Mouse (Mus musculus) kidney, adult 10 weeks (tissue): ENCODE data around the gene Ccdc36. TPM values are rescaled to one million over a fixed set of nuclear protein-coding genes. Genes with fewer than 3 reads are reported as not detected.

Source experiments
- polyA plus RNA-seq: library from polyadenylated mRNA; stranded (reverse); fragments of 350-450 nt; fragmentation: Illumina TruSeq; extraction: RNeasy Lipid Tissue Mini Kit (QIAGEN cat#74804); gene quantifications from one replicate; pipeline ENCODE4 v1.2.3, GENCODE M21; 2014; ENCODE audit warnings: low read depth, low replicate concordance

The Ccdc36 gene
- not detected for polyA plus RNA-seq

DNA sequence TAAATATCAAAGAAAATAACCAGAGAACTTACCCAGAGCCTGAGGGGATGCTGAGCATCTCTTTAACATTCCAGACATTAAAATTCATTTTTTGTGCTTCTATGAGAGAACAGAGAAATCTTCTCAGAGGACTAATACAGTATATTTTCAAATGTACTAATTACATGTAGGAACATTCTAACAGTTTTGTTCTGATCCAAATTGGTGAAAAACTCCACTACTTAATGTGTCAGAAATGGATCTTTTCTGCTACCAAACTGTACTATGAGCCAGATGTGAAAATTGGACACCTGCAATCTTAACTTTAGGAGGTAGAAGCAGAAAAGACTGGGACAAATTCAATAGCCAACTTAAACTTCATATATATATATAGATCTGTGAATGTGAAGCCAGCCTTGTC lies at the start of gene Ccdc36:
Ccdc36 (minus strand) TSS at position 101 of the 400 bp plus-strand sequence.

GRCm38 (mm10) chr9:108461181-108461631 lies 32.9 kb upstream of the Ccdc36 start, which contains the start of gene Klhdc8b:
TSS of gene Klhdc8b (minus strand) at chr9:108461581.

DNA sequence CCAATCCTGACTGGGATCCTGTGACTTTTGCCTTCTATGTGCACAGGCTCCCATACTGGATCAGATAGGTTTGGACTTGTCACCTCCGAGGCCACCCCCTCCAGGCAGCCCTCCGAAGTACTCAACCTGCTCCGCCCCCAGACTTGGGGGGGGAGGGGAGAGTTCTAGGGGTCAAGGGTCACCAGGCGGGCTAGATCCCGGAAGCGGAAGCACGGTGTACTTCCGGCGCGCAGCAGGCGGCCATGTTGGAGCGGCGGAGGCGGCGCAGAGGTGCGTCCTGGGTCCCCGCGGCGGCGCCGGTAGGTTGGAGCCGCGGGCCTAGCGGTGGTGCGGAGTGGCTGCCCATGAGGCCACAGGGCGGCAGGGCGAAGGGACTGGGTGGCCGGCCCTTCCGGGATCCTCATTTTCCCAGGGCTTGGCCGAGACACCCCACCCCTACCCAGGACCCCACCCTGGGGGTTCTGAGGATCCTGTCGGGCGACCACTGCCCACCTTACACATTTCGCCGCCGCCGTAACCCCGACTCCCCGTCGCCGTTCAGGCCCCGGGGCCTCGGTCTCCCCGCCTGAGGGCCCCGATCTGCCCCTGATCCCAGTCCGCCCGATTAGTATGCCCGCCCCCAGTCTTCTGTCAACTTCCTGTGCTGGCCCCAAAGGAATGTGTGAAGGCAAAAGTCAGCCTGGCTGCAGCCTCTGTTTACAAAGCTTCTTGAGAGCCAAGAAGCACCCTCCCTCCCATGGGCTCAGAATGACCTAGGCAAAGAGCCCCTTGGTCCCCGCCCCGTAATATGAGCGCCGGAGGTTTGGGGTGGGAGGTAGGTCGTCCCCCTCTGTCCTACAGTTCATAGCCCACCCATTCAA lies 32.3 kb upstream of the Ccdc36 start, which contains the start of gene Ccdc71:
Ccdc71 (plus strand) TSS at position 209 of the 860 bp plus-strand sequence.

DNA sequence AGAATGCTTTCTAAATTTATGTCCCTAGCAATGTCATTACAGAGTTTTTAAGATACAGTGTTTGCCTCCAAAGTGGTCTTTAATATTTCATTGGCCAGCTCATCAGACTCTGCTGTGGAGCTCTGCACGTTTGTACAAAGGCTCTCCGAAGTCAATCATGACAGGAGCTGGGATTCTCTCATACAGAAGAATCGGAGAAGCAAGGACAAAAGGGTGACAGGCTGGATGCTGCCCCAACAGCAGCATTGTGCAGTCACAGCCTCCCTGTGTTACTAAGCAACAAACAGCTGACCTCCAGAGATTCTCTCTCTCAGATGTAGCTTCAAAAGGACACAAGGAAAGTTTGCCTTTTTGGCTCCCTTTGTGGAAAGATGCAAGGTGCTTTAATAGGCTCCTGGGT lies 7.9 kb upstream of the Ccdc36 start, which contains the start of gene BC048562:
BC048562 (plus strand) TSS at position 301 of the 400 bp plus-strand sequence.

DNA sequence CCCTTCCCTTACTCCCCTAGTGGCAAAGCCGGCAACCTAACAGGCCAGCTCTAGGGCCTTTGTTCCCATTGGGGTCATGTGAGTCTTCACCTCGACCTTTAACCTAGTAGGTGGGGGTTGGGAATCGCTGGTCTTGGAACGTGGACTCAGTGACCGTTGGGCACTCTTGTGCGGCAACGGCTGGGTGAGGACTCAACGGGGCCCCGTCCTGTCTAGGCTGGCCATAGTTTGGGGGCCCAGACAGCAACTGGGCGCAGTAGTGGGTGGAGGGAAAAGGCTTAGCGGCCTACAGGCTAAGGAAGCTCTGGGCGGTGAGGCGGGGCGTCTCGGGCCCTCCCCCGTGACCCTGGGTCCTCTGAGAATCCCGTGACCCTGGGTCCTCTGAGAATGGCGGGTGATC lies 35.6 kb downstream of the Ccdc36 start, which contains the start of gene 1700102P08Rik:
1700102P08Rik (plus strand) TSS at position 130 of the 400 bp plus-strand sequence.

Other genes with a start within 250 kb of the Ccdc36 start
- gene Bsn, start 238.1 kb downstream of the Ccdc36 start, polyA plus RNA-seq: not detected
- 31.0 TPM for gene Dag1, start 164.5 kb downstream of the Ccdc36 start, polyA plus RNA-seq
- 42.1 TPM for gene Nicn1, start 138.1 kb downstream of the Ccdc36 start, polyA plus RNA-seq
- gene Amt, start 131.6 kb downstream of the Ccdc36 start, polyA plus RNA-seq: 37.5 TPM
- 456 TPM for gene Rhoa, start 122.4 kb downstream of the Ccdc36 start, polyA plus RNA-seq
- gene Tcta, start 122.3 kb downstream of the Ccdc36 start, polyA plus RNA-seq: 19.1 TPM
- 93.3 TPM for gene Gpx1, start 89.6 kb downstream of the Ccdc36 start, polyA plus RNA-seq
- 54.0 TPM for gene Usp4, start 80.6 kb downstream of the Ccdc36 start, polyA plus RNA-seq
- 0.73 TPM for gene 1700102P08Rik, start 35.7 kb downstream of the Ccdc36 start, polyA plus RNA-seq
- not detected for gene BC048562, start 8.0 kb upstream of the Ccdc36 start, polyA plus RNA-seq
- 4.1 TPM for gene Ccdc71, start 32.0 kb upstream of the Ccdc36 start, polyA plus RNA-seq
- gene Klhdc8b, start 33.1 kb upstream of the Ccdc36 start, polyA plus RNA-seq: 0.53 TPM
- 5.1 TPM for gene Lamb2, start 51.3 kb upstream of the Ccdc36 start, polyA plus RNA-seq
- gene Usp19, start 62.1 kb upstream of the Ccdc36 start, polyA plus RNA-seq: 5.9 TPM
- 82.1 TPM for gene Qars, start 79.2 kb upstream of the Ccdc36 start, polyA plus RNA-seq
- 35.9 TPM for gene Qrich1, start 88.3 kb upstream of the Ccdc36 start, polyA plus RNA-seq
- 15.8 TPM for gene Impdh2, start 131.8 kb upstream of the Ccdc36 start, polyA plus RNA-seq
- 4.7 TPM for gene Ndufaf3, start 138.9 kb upstream of the Ccdc36 start, polyA plus RNA-seq
- gene Dalrd3, start 141.4 kb upstream of the Ccdc36 start, polyA plus RNA-seq: 3.6 TPM
- gene Wdr6, start 150.3 kb upstream of the Ccdc36 start, polyA plus RNA-seq: 1.7 TPM
- not detected for gene P4htm, start 169.2 kb upstream of the Ccdc36 start, polyA plus RNA-seq
- gene Arih2, start 220.9 kb upstream of the Ccdc36 start, polyA plus RNA-seq: 40.2 TPM
- gene Slc25a20, start 233.6 kb upstream of the Ccdc36 start, polyA plus RNA-seq: 62.8 TPM